Mouse (Mus musculus): ENCODE measurements around the gene Tnfrsf11a. TPM values are rescaled to one million over a fixed set of nuclear protein-coding genes. Genes with fewer than 3 reads are reported as not detected.

Gene Tnfrsf11a
- polyA plus RNA-seq, 1 experiment from 2014 or later = 0.24 TPM

DNA sequence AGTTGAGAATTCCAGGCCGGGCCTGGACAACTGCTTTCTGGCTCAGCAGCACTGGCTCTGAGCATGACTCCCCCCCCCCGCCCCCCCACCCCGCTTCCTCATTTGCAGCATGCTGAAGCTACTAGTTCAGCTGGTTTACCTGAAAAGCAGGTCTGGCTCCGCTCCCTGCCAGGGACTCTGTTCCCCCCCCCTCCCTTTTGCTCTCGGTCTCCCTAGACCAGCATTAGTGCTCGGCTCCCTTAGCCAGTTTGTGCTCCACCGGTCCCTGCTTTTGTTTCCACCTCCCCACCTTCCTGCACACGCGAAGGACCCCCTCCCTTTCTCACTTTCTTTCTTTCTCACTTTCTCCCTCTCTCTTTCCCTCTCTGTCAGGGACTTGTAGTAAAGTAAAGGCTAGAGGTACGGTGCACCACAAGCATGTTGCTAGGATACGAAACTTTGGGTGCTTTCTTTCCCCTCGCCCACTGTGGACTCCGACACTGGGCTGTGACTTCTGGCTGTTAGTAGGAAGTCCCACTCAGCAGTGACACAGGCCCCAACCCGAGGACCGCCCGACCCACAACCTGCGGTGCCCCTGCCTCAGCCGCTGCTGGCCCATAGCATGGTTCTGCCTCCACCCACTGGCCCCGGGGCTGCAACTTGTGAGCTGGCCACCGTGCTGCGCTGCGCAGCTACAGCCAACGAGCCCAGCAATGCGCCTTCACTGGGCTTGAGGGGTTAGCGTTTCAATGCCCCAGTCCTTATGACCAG is 100.2 kb downstream of the Tnfrsf11a start:
- Histone ChIP-seq H3K27ac (ENCODE audit: poor library complexity, severe bottlenecking) (no peak overlapping the region), H3K27me3 (replicated peaks) (no peaks in the 10 kb centered on the region), H3K4me2 (peak overlapping the region; percentile 67), H3K36me3 (no peaks in the 10 kb centered on the region), H3K9ac (peak overlapping the region; percentile 50; the same call in 1 of the 2 replicates), H3K9me3 (replicated peaks) (no peaks in the 10 kb centered on the region), H3K4me1 (replicated peaks) (peaks cover 21% of the 10 kb centered on the region), H3K4me3 (peak overlapping the region; percentile 33)
- 27% methylated on average over 25 of the region's 25 CpGs for WGBS
- peak; percentile 39 for ATAC-seq (ENCODE audit: insufficient number of reproducible peaks, low FRiP score)

DNA sequence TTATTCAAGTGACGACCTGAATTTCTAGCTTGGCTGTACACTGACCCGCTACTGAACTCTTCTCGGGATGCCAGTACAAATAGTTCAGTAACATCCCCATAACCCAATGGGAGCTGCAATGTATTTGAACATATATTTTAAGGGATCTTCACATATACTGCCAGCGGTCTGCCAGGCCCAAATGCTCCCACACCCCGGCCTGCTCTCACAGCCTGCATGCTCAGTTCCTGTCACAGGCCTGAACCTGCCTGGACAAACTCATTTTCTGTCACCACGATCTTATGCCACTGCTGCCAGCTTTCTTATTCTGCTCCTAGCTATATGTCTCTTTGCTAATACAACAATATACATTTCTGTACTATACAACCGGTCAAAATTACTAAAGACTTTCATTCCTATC is 100.9 kb downstream of the Tnfrsf11a start:
- H3K27me3 ChIP-seq (replicated peaks) = no peaks in the 10 kb centered on the region
- no peaks in the 10 kb centered on the region for H3K9me3 ChIP-seq (replicated peaks)
- no peak overlapping the region for H3K4me2 ChIP-seq
- 82% methylated on average over 7 of the region's 7 CpGs for WGBS
- no peaks in the 10 kb centered on the region for H3K36me3 ChIP-seq
- ATAC-seq (ENCODE audit: insufficient number of reproducible peaks, low FRiP score) = no peak
- H3K9ac ChIP-seq = no peak overlapping the region
- no peak overlapping the region for H3K27ac ChIP-seq (ENCODE audit: poor library complexity, severe bottlenecking)
- H3K4me3 ChIP-seq = no peak overlapping the region
- H3K4me1 ChIP-seq (replicated peaks) = peaks cover 21% of the 10 kb centered on the region

DNA sequence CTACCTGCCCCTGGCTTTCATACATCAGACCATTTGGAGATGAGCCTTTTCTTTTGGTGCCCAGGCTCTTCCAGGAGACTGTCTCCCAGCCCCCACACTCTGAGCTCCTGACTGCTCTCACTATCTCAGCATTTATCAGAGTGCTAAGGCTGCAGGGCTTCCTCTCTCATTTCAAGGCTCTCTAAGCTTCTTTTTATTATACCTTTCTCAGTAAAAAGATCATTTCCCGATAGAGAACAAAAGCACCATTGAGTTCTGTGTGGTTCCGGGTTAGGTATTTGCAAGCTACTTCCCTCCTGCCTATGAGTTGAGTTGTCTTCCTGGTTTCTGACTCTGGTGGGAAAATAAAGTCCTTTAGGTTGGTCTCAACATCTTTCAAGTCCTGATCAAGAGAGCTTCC is 103.0 kb downstream of the Tnfrsf11a start:
- ATAC-seq (ENCODE audit: insufficient number of reproducible peaks, low FRiP score) = no peak
- WGBS = 71% methylated on average over 2 of the region's 2 CpGs
- H3K4me2 ChIP-seq = no peak overlapping the region
- H3K27ac ChIP-seq (ENCODE audit: poor library complexity, severe bottlenecking) = no peak overlapping the region
- no peaks in the 10 kb centered on the region for H3K27me3 ChIP-seq (replicated peaks)
- H3K9ac ChIP-seq = no peak overlapping the region
- H3K36me3 ChIP-seq = no peaks in the 10 kb centered on the region
- H3K9me3 ChIP-seq (replicated peaks) = no peaks in the 10 kb centered on the region
- H3K4me1 ChIP-seq (replicated peaks) = peaks cover 21% of the 10 kb centered on the region
- H3K4me3 ChIP-seq = no peak overlapping the region

DNA sequence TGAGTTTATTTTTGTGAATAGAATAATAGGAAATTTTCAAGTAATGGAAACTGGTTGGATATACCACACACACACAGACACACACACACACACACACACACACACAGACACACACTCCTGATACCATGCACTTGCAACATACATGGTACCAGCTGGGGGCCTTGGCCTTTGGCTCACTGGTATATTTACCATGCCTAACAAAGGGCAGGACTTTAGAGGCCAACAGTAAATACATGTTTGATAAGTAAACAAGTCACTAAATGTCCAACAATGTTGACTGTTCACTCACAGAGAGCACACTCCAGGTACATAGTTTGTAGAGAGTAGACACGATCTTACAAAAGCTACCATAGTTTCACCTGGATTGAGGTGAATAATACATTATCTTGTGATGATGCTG is 104.6 kb downstream of the Tnfrsf11a start:
- ATAC-seq (ENCODE audit: insufficient number of reproducible peaks, low FRiP score) = no peak
- 79% methylated on average over 1 of the region's 1 CpGs for WGBS
- no peaks in the 10 kb centered on the region for H3K27me3 ChIP-seq (replicated peaks)

GRCm38 (mm10) chr1:105885575-105885974 is 105.1 kb downstream of the Tnfrsf11a start:
- no peak overlapping the region for H3K4me2 ChIP-seq

More for the DNA sequence above, 104.6 kb downstream of the Tnfrsf11a start:
- H3K27ac ChIP-seq (ENCODE audit: poor library complexity, severe bottlenecking) = no peak overlapping the region
- H3K9ac ChIP-seq = no peak overlapping the region
- no peak overlapping the region for H3K4me3 ChIP-seq
- H3K4me1 ChIP-seq (replicated peaks) = peaks cover 11% of the 10 kb centered on the region
- H3K9me3 ChIP-seq (replicated peaks) = no peaks in the 10 kb centered on the region
- no peaks in the 10 kb centered on the region for H3K36me3 ChIP-seq
- H3K4me2 ChIP-seq = no peak overlapping the region

GRCm38 (mm10) chr1:105886358-105886757 is 105.8 kb downstream of the Tnfrsf11a start:
- no peaks in the 10 kb centered on the region for H3K27me3 ChIP-seq (replicated peaks)
- no peak overlapping the region for H3K4me3 ChIP-seq
- no peaks in the 10 kb centered on the region for H3K9me3 ChIP-seq (replicated peaks)
- WGBS = 65% methylated on average over 5 of the region's 5 CpGs
- no peaks in the 10 kb centered on the region for H3K4me1 ChIP-seq (replicated peaks)
- H3K9ac ChIP-seq = no peak overlapping the region
- no peak overlapping the region for H3K27ac ChIP-seq (ENCODE audit: poor library complexity, severe bottlenecking)
- ATAC-seq (ENCODE audit: insufficient number of reproducible peaks, low FRiP score) = no peak
- H3K36me3 ChIP-seq = no peaks in the 10 kb centered on the region
- H3K4me2 ChIP-seq = no peak overlapping the region

More at GRCm38 (mm10) chr1:105885575-105885974, 105.1 kb downstream of the Tnfrsf11a start:
- Histone ChIP-seq H3K27me3 (replicated peaks) (no peaks in the 10 kb centered on the region), H3K9me3 (replicated peaks) (no peaks in the 10 kb centered on the region), H3K9ac (no peak overlapping the region), H3K36me3 (no peaks in the 10 kb centered on the region), H3K27ac (ENCODE audit: poor library complexity, severe bottlenecking) (no peak overlapping the region), H3K4me3 (no peak overlapping the region), H3K4me1 (replicated peaks) (peaks cover 6% of the 10 kb centered on the region)
- no peak for ATAC-seq (ENCODE audit: insufficient number of reproducible peaks, low FRiP score)
- 62% methylated on average over 5 of the region's 5 CpGs for WGBS

DNA sequence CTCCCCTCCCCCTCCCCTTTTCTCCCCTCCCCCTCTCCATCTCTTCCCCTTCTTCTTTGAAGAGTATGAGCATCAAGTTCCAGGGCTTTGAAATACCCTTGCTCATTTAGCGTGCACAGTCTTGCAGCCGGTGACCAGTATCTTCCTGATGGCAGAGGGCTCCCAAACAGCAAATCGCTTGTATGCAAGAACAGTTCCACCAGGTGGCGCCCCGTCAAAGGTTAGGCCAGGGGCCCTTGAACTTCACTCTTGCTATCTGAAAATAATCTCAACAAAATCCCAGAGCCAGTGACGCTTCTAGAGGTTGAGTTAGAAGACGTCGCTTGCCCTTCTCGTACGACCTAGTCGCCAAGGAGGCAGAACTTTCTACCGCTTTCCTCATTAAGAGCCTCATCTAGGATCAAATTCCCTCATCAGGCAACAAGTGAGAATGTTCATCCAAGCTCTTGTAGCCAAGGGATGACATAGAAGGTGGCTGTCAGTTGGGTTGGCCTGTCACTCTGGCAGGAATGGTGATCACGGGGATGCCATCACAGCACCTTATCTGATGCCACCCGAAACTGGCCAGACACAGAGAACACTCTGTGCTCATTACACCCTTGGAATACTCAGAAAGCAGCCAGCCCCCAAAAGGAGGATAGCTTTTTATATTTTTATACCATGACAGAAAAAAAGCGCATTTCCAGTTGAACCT is 110.7 kb downstream of the Tnfrsf11a start:
- Histone ChIP-seq H3K9ac (no peak overlapping the region), H3K36me3 (no peaks in the 10 kb centered on the region), H3K4me2 (peak overlapping the region; percentile 35), H3K27ac (ENCODE audit: poor library complexity, severe bottlenecking) (no peak overlapping the region), H3K27me3 (replicated peaks) (no peaks in the 10 kb centered on the region), H3K4me1 (replicated peaks) (no peaks in the 10 kb centered on the region), H3K4me3 (no peak overlapping the region), H3K9me3 (replicated peaks) (no peaks in the 10 kb centered on the region)
- WGBS = 25% methylated on average over 15 of the region's 15 CpGs
- ATAC-seq (ENCODE audit: insufficient number of reproducible peaks, low FRiP score) = peak; percentile 71

DNA sequence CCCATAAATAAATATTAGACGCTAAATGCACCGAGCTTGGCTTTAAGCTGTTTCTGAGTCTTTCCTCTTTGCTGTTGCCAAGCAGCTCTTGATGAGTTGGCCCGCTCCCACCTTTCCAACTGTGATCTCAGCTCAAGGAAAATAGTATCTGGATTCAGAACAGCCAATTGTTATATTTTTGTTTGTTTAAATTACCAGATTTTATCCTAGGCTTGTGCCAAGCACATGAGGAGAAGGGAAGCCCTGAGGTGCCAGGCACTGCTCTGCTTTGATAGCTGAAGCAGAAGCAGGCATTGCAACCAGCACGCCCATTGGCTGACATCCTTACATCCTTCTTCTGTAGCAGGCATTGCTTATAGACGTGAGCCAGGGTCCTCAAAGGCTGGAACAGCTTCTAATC is 114.5 kb downstream of the Tnfrsf11a start:
- WGBS = 75% methylated on average over 5 of the region's 5 CpGs
- Histone ChIP-seq H3K4me2 (no peak overlapping the region), H3K9ac (no peak overlapping the region), H3K4me1 (replicated peaks) (no peaks in the 10 kb centered on the region), H3K27ac (ENCODE audit: poor library complexity, severe bottlenecking) (no peak overlapping the region), H3K4me3 (no peak overlapping the region), H3K36me3 (no peaks in the 10 kb centered on the region), H3K27me3 (replicated peaks) (no peaks in the 10 kb centered on the region), H3K9me3 (replicated peaks) (no peaks in the 10 kb centered on the region)
- ATAC-seq (ENCODE audit: insufficient number of reproducible peaks, low FRiP score) = no peak

Other genes starting within 250 kb of the Tnfrsf11a start
- 16.4 and 17.4 TPM in 2 replicates for gene Pign, start 117.0 kb upstream of the Tnfrsf11a start, polyA plus RNA-seq (2016; fragmentation: Nextera tagmentation; extraction: Ambion mirVana)
- 23.4 and 25.2 TPM in 2 replicates for gene Relch, start 116.9 kb upstream of the Tnfrsf11a start, polyA plus RNA-seq (2016; fragmentation: Nextera tagmentation; extraction: Ambion mirVana)
- gene Zcchc2, start 209.7 kb downstream of the Tnfrsf11a start, polyA plus RNA-seq (2016; fragmentation: Nextera tagmentation; extraction: Ambion mirVana) = 2.0 and 2.3 TPM in 2 replicates